Mouse (Mus musculus): ENCODE data around the gene Gabrg3.

Gene Gabrg3

GRCm38 (mm10) chr7:56729225-56729624 lies 657.8 kb downstream of the Gabrg3 start:
- no peak for DNase-seq (ENCODE audit: low spot score)
